Mouse (Mus musculus) erythroblast, embryonic 14.5 days (primary cell): Measurements from ENCODE around the gene Abhd17a. TPM values are rescaled to one million over a fixed set of nuclear protein-coding genes. Genes with fewer than 3 reads are reported as not detected.
A peak's percentile ranks its signal among the peaks of the same experiment; 100 is the strongest.
"Not testable (repeated sequence)": the region's sequence is repeated elsewhere in the genome, so short reads cannot be mapped to it uniquely, and the experiment has no call there.

Experiments
- H3K27me3 ChIP-seq: 2 replicates; pipeline ENCODE4 v1.6.1; 2012; ENCODE audit warnings: inconsistent platforms; ENCODE audit not compliant: control insufficient read depth
- H3K36me3 ChIP-seq: 2 replicates; pipeline ENCODE4 v1.6.1; 2012; ENCODE audit warnings: mild to moderate bottlenecking, inconsistent platforms; ENCODE audit not compliant: control insufficient read depth
- H3K4me1 ChIP-seq: 2 replicates; pipeline ENCODE4 v1.6.1; 2012; ENCODE audit warnings: inconsistent platforms; ENCODE audit not compliant: control insufficient read depth
- H3K4me3 ChIP-seq: replicated peaks from 2 replicates; pipeline ENCODE3; 2012; ENCODE audit warnings: moderate library complexity, mild to moderate bottlenecking, inconsistent platforms
- H3K9me3 ChIP-seq: 2 replicates; pipeline ENCODE4 v1.6.1; 2012; ENCODE audit warnings: low read length, inconsistent platforms, mixed read lengths; ENCODE audit not compliant: control insufficient read depth
- GATA1 ChIP-seq: IDR thresholded peaks from 2 replicates; pipeline ENCODE4 v1.6.1; 2012; ENCODE audit warnings: low read length, inconsistent platforms, mixed read lengths
- TAL1 ChIP-seq: IDR thresholded peaks from 3 replicates; pipeline ENCODE4 v1.6.1; 2012; ENCODE audit warnings: low read length, inconsistent platforms, mixed read lengths
- polyA plus RNA-seq: library from polyadenylated mRNA; stranded (reverse); fragments of >175 nt; gene quantifications from 2 replicates; pipeline ENCODE4 v1.2.3, GENCODE M21; 2012

Abhd17a gene
- polyA plus RNA-seq, 1 experiment, result 117 TPM

GRCm38 (mm10) chr10:80610116-80610785 lies 20.1 kb upstream of the Abhd17a start:
- Histone ChIP-seq H3K36me3 (peaks cover 97% of the 10 kb centered on the region), H3K4me3 (no peak overlapping the region), H3K4me1 (peaks cover 62% of the 10 kb centered on the region), H3K9me3 (peaks cover 7% of the 10 kb centered on the region), H3K27me3 (no peaks in the 10 kb centered on the region)
- TF ChIP-seq GATA1 (no peak), TAL1 (no peak)

DNA sequence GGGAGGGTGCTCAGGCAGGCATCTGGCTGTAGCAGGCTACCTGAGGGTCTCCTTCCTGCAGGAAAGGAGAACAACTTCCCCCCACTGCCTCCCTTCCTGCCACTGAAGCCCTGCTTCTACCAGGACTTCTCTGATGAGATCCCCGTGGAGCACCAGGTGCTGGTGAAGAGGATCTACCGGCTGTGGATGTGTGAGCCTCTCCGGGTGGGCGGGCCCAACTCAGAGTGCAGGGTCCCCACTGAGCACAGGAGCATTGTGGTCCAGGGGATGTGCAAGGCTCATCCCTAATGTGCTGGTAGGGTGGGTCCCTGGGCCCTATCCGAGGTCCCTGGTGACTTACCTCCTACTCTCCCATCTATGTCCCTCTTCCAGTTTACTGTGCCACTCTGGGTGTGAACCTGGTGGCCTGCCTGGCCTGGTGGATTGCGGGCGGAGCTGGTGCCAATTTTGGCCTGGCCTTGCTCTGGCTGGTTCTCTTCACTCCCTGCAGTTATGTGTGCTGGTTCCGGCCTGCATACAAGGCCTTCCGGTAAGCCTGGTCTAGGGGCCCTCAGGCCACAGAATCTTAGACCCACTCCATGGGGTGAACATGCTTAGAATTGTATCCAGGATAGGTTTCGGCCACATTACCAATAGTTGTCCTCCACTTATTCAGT lies 19.3 kb upstream of the Abhd17a start:
- H3K27me3 ChIP-seq, result no peaks in the 10 kb centered on the region
- no peak overlapping the region for H3K4me3 ChIP-seq
- peaks cover 7% of the 10 kb centered on the region for H3K9me3 ChIP-seq
- H3K4me1 ChIP-seq, result peaks cover 71% of the 10 kb centered on the region
- peaks cover 97% of the 10 kb centered on the region for H3K36me3 ChIP-seq
- TF ChIP-seq TAL1, result no peak
- no peak for TF ChIP-seq GATA1

DNA sequence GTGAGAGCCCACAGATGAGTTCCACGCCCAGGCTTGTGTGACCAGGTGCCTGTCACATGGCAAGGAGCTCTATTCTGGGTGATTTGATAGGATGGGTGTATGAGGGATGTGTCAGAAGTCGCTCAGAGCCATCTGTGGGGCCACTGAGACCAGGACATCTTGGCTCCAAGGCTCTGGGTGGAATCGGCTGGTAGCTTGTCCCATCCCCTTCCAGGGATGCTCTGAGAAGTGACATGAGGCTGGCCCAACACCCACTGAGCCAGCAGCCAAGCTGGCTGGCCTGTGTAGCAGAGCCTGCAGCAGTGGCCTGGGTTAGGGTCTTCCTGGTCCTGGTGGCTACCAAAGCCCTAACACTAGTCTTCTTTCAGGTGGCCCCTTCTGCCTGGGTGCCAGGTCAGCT lies 18.3 kb upstream of the Abhd17a start:
- peaks cover 80% of the 10 kb centered on the region for H3K4me1 ChIP-seq
- peaks cover 7% of the 10 kb centered on the region for H3K9me3 ChIP-seq
- no peaks in the 10 kb centered on the region for H3K27me3 ChIP-seq
- H3K36me3 ChIP-seq, result peaks cover 93% of the 10 kb centered on the region
- no peak overlapping the region for H3K4me3 ChIP-seq
- TF ChIP-seq TAL1 (no peak), GATA1 (no peak)

DNA sequence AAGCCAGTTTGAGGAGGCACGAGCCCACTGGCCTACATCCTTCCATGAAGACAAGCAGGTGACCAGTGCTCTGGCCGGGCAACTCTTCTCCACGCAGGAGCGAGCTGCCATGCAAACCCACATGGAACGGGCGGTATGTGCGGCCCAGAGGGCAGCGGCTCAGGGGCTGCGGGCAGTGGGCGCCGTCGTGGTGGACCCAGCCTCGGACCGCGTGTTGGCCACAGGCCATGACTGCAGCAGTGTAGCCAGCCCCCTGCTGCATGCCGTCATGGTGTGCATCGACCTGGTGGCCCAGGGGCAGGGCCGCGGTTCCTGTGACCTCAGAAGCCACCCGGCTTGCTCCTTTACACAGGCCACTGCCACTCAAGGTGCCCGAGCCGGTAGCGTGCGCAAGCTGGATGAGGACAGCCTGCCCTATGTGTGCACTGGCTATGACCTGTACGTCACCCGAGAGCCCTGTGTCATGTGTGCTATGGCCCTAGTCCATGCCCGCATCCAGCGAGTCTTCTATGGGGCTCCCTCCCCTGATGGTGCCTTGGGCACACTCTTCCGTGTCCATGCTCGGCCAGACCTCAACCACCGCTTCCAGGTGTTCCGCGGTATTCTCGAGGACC lies 16.7 kb upstream of the Abhd17a start:
- TF ChIP-seq GATA1, result no peak
- no peak for TF ChIP-seq TAL1
- H3K36me3 ChIP-seq, result peaks cover 77% of the 10 kb centered on the region
- H3K27me3 ChIP-seq, result no peaks in the 10 kb centered on the region
- no peak overlapping the region for H3K4me3 ChIP-seq
- H3K9me3 ChIP-seq, result peaks cover 7% of the 10 kb centered on the region
- peaks cover 95% of the 10 kb centered on the region for H3K4me1 ChIP-seq

DNA sequence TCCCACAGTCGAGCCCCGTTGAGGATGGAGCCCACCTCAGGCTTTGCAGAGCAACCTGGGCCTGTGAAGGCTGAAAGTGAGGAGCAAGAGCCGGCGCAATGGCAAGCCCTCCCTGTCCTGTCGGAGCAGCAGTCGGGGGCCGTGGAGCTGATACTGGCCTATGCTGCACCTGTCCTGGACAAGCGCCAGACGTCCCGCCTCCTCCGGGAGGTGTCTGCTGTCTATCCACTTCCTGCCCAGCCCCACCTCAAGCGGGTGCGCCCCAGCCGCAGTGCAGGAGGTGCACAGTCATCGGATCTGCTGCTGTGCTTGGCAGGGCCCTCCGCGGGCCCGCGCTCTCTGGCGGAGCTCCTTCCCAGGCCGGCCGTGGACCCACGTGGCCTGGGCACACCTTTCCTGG lies 16.2 kb upstream of the Abhd17a start:
- Histone ChIP-seq H3K9me3 (peaks cover 7% of the 10 kb centered on the region), H3K36me3 (peaks cover 72% of the 10 kb centered on the region), H3K27me3 (no peaks in the 10 kb centered on the region), H3K4me3 (no peak overlapping the region), H3K4me1 (peaks cover 97% of the 10 kb centered on the region)
- TF ChIP-seq TAL1 (no peak), GATA1 (no peak)

- H3K9me3 ChIP-seq, result not testable (repeated sequence)
- peaks cover 97% of the 10 kb centered on the region for H3K4me1 ChIP-seq
- H3K4me3 ChIP-seq, result peak within 1 kb of the TSS; percentile 70
Observed at GRCm38 (mm10) chr10:80605721-80606120, 15.6 kb upstream of the Abhd17a start, which contains the start of gene Gm49322. Gene Gm49322 (plus strand): TSS chr10:80606021.

DNA sequence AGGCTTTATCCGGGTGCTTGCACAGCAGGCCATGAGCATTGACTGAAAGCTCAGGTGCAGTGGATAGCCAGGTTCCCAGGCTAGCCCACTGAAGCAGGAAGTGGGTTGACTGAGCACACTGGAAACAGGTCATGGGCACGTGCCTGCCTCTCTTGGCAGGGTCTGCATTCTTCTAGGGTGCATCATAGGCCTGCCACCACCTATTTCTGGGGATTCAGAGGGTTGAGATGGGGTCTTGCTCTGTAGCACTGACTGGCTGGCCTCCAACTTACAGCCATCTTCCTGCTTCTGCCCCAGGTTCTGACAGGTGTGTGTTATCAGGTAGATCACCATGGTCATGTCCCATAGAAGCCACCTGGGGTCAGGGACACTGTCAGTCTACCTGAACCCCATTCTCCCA lies 14.8 kb upstream of the Abhd17a start:
- H3K9me3 ChIP-seq, result peaks cover 7% of the 10 kb centered on the region
- H3K36me3 ChIP-seq, result peaks cover 59% of the 10 kb centered on the region
- H3K4me3 ChIP-seq, result peak overlapping the region; percentile 70
- peaks cover 92% of the 10 kb centered on the region for H3K4me1 ChIP-seq
- TF ChIP-seq GATA1 (no peak), TAL1 (no peak)
- H3K27me3 ChIP-seq, result no peaks in the 10 kb centered on the region

More at GRCm38 (mm10) chr10:80605721-80606120, 15.6 kb upstream of the Abhd17a start, which contains the start of gene Gm49322:
- H3K36me3 ChIP-seq, result peaks cover 66% of the 10 kb centered on the region
- not testable (repeated sequence) for H3K27me3 ChIP-seq

- TF ChIP-seq GATA1 (no peak), TAL1 (no peak)
- peaks cover 7% of the 10 kb centered on the region for H3K9me3 ChIP-seq
- H3K27me3 ChIP-seq, result no peaks in the 10 kb centered on the region
- peak overlapping the region; percentile 70 for H3K4me3 ChIP-seq
- peaks cover 89% of the 10 kb centered on the region for H3K4me1 ChIP-seq
- H3K36me3 ChIP-seq, result peaks cover 50% of the 10 kb centered on the region
Observed at GRCm38 (mm10) chr10:80604001-80604509, 13.9 kb upstream of the Abhd17a start.

GRCm38 (mm10) chr10:80603364-80603763 lies 13.2 kb upstream of the Abhd17a start:
- no peaks in the 10 kb centered on the region for H3K27me3 ChIP-seq
- H3K9me3 ChIP-seq, result peaks cover 7% of the 10 kb centered on the region
- H3K4me1 ChIP-seq, result peaks cover 89% of the 10 kb centered on the region
- peak overlapping the region; percentile 70 for H3K4me3 ChIP-seq
- TF ChIP-seq TAL1 (no peak), GATA1 (no peak)
- peaks cover 43% of the 10 kb centered on the region for H3K36me3 ChIP-seq
